Mouse (Mus musculus): ENCODE measurements at regions not wholly inside any gene's neighbourhood (a gene's known extent, or its start where the extent isn't known, plus 50 kb on each side); places are given as distances from the start of the nearest gene placed in this dataset.

GRCm38 (mm10) chr3:56302346-56303185, 119.1 kb upstream of the Nbea start:
- no peaks in the 10 kb centered on the region for H3K9me3 ChIP-seq (ENCODE audit: control insufficient read depth, insufficient read depth, low read depth, low read length)
- in situ Hi-C loops (cut with MboI; ENCODE audit: low sequenced_read_pairs in 2 of 2, unreplicated experiment in 2 of 2) = no loop called here
- no peaks in the 10 kb centered on the region for H3K36me3 ChIP-seq (ENCODE audit: control insufficient read depth, insufficient read depth, low read length, poor library complexity, severe bottlenecking)
- H3K9ac ChIP-seq (ENCODE audit: insufficient read depth, low read depth, low read length, poor library complexity, severe bottlenecking) = no peak overlapping the region
- TF ChIP-seq ZNF384 (IDR thresholded peaks at IDR 0.05; ENCODE audit: low read depth, low read length) = no peak
- TF ChIP-seq ZC3H11A (IDR thresholded peaks at IDR 0.05; ENCODE audit: borderline replicate concordance, low read depth, low read length) = no peak
- TF ChIP-seq CHD2 (IDR thresholded peaks at IDR 0.05; ENCODE audit: low read depth, low read length) = no peak
- TF ChIP-seq HCFC1 (IDR thresholded peaks at IDR 0.05; ENCODE audit: borderline replicate concordance, insufficient read depth, low read length) = no peak
- no peak for TF ChIP-seq MAFK (IDR thresholded peaks at IDR 0.05; ENCODE audit: insufficient read depth, low read depth, low read length)
- peak; percentile 68 for DNase-seq (ENCODE audit: low read depth, low spot score)
- H3K4me3 ChIP-seq (ENCODE audit: insufficient read depth in 1 of 2, low read depth in 1 of 2, low read length in 2 of 2, poor library complexity in 1 of 2, severe bottlenecking in 1 of 2) = no peak overlapping the region
- no peak overlapping the region for H3K27ac ChIP-seq (ENCODE audit: insufficient read depth, low read depth, low read length, poor library complexity, severe bottlenecking)
- 0 out of 4 replicates have a peak, but pooled peaks cover 0 to 4% of the 10 kb centered on the region in 2 experiments for H3K4me1 ChIP-seq (ENCODE audit: control insufficient read depth in 2 of 2, insufficient read depth in 2 of 2, low read length in 2 of 2, poor library complexity in 1 of 2)

- DNase-seq (ENCODE audit: low read depth, low spot score) = no peak
- H3K36me3 ChIP-seq (ENCODE audit: control insufficient read depth, insufficient read depth, low read length, poor library complexity, severe bottlenecking) = no peaks in the 10 kb centered on the region
- H3K4me1 ChIP-seq (ENCODE audit: control insufficient read depth in 2 of 2, insufficient read depth in 2 of 2, low read length in 2 of 2, poor library complexity in 1 of 2) = 0 out of 4 replicates have a peak, but pooled peaks cover 0 to 4% of the 10 kb centered on the region in 2 experiments
- in situ Hi-C loops (cut with MboI; ENCODE audit: low sequenced_read_pairs in 2 of 2, unreplicated experiment in 2 of 2) = no loop called here
- no peaks in the 10 kb centered on the region for H3K9me3 ChIP-seq (ENCODE audit: control insufficient read depth, insufficient read depth, low read depth, low read length)
- TF ChIP-seq MAFK (IDR thresholded peaks at IDR 0.05; ENCODE audit: insufficient read depth, low read depth, low read length) = no peak
- TF ChIP-seq HCFC1 (IDR thresholded peaks at IDR 0.05; ENCODE audit: borderline replicate concordance, insufficient read depth, low read length) = no peak
- TF ChIP-seq ZC3H11A (IDR thresholded peaks at IDR 0.05; ENCODE audit: borderline replicate concordance, low read depth, low read length) = no peak
- TF ChIP-seq ZNF384 (IDR thresholded peaks at IDR 0.05; ENCODE audit: low read depth, low read length) = no peak
- TF ChIP-seq CHD2 (IDR thresholded peaks at IDR 0.05; ENCODE audit: low read depth, low read length) = no peak
- H3K27ac ChIP-seq (ENCODE audit: insufficient read depth, low read depth, low read length, poor library complexity, severe bottlenecking) = no peak overlapping the region
- H3K9ac ChIP-seq (ENCODE audit: insufficient read depth, low read depth, low read length, poor library complexity, severe bottlenecking) = no peak overlapping the region
- H3K4me3 ChIP-seq (ENCODE audit: insufficient read depth in 1 of 2, low read depth in 1 of 2, low read length in 2 of 2, poor library complexity in 1 of 2, severe bottlenecking in 1 of 2) = no peak overlapping the region
Measured at GRCm38 (mm10) chr3:56300769-56301168, 117.3 kb upstream of the Nbea start.

- TF ChIP-seq ZNF384 (IDR thresholded peaks at IDR 0.05; ENCODE audit: low read depth, low read length) (no peak), MAFK (IDR thresholded peaks at IDR 0.05; ENCODE audit: insufficient read depth, low read depth, low read length) (no peak)
- in situ Hi-C loops (cut with MboI; ENCODE audit: low sequenced_read_pairs in 2 of 2, unreplicated experiment in 2 of 2) = no loop called here
- no peak for DNase-seq (ENCODE audit: low read depth, low spot score)
- Histone ChIP-seq H3K9me3 (ENCODE audit: control insufficient read depth, insufficient read depth, low read depth, low read length) (no peaks in the 10 kb centered on the region), H3K4me3 (ENCODE audit: insufficient read depth in 1 of 2, low read depth in 1 of 2, low read length in 2 of 2, poor library complexity in 1 of 2, severe bottlenecking in 1 of 2) (no peak overlapping the region), H3K9ac (ENCODE audit: insufficient read depth, low read depth, low read length, poor library complexity, severe bottlenecking) (no peak overlapping the region), H3K36me3 (ENCODE audit: control insufficient read depth, insufficient read depth, low read length, poor library complexity, severe bottlenecking) (no peaks in the 10 kb centered on the region), H3K4me1 (ENCODE audit: control insufficient read depth in 2 of 2, insufficient read depth in 2 of 2, low read length in 2 of 2, poor library complexity in 1 of 2) (no peaks in the 10 kb centered on the region), H3K27ac (ENCODE audit: insufficient read depth, low read depth, low read length, poor library complexity, severe bottlenecking) (no peak overlapping the region)
Measured at GRCm38 (mm10) chr3:56295578-56295977, 112.1 kb upstream of the Nbea start.

- DNase-seq (ENCODE audit: low read depth, low spot score) = no peak
- no peaks in the 10 kb centered on the region for H3K36me3 ChIP-seq (ENCODE audit: control insufficient read depth, insufficient read depth, low read length, poor library complexity, severe bottlenecking)
- H3K9me3 ChIP-seq (ENCODE audit: control insufficient read depth, insufficient read depth, low read depth, low read length) = no peaks in the 10 kb centered on the region
- no peak overlapping the region for H3K27ac ChIP-seq (ENCODE audit: insufficient read depth, low read depth, low read length, poor library complexity, severe bottlenecking)
- no peak overlapping the region for H3K9ac ChIP-seq (ENCODE audit: insufficient read depth, low read depth, low read length, poor library complexity, severe bottlenecking)
- no peak overlapping the region for H3K4me3 ChIP-seq (ENCODE audit: insufficient read depth in 1 of 2, low read depth in 1 of 2, low read length in 2 of 2, poor library complexity in 1 of 2, severe bottlenecking in 1 of 2)
- TF ChIP-seq ZC3H11A (IDR thresholded peaks at IDR 0.05; ENCODE audit: borderline replicate concordance, low read depth, low read length) (no peak), CHD2 (IDR thresholded peaks at IDR 0.05; ENCODE audit: low read depth, low read length) (no peak), MAFK (IDR thresholded peaks at IDR 0.05; ENCODE audit: insufficient read depth, low read depth, low read length) (no peak), ZNF384 (IDR thresholded peaks at IDR 0.05; ENCODE audit: low read depth, low read length) (no peak), HCFC1 (IDR thresholded peaks at IDR 0.05; ENCODE audit: borderline replicate concordance, insufficient read depth, low read length) (no peak)
- H3K4me1 ChIP-seq (ENCODE audit: control insufficient read depth in 2 of 2, insufficient read depth in 2 of 2, low read length in 2 of 2, poor library complexity in 1 of 2) = no peaks in the 10 kb centered on the region
- in situ Hi-C loops (cut with MboI; ENCODE audit: low sequenced_read_pairs in 2 of 2, unreplicated experiment in 2 of 2) = no loop called here
Measured at GRCm38 (mm10) chr3:56281507-56281906, 98.0 kb upstream of the Nbea start.

Data from ES-E14 (cell line).